Mouse (Mus musculus): ENCODE results near the gene Camkk1.

- TF ChIP-seq EP300 (IDR thresholded peaks at IDR 0.05; ENCODE audit: low read depth), result no peak
- TF ChIP-seq CTCF (IDR thresholded peaks at IDR 0.05; ENCODE audit: low read depth), result no peak
Measured at GRCm38 (mm10) chr11:73090826-73091225, 72.0 kb downstream of the Camkk1 start.
